Mouse (Mus musculus): ENCODE results near the gene Sfxn2. TPM values are rescaled to one million over a fixed set of nuclear protein-coding genes. Genes with fewer than 3 reads are reported as not detected.
A peak's percentile ranks its signal among the peaks of the same experiment; 100 is the strongest.

Gene Sfxn2
- polyA plus RNA-seq, 1 experiment from 2014 or later = 8.4 TPM

DNA sequence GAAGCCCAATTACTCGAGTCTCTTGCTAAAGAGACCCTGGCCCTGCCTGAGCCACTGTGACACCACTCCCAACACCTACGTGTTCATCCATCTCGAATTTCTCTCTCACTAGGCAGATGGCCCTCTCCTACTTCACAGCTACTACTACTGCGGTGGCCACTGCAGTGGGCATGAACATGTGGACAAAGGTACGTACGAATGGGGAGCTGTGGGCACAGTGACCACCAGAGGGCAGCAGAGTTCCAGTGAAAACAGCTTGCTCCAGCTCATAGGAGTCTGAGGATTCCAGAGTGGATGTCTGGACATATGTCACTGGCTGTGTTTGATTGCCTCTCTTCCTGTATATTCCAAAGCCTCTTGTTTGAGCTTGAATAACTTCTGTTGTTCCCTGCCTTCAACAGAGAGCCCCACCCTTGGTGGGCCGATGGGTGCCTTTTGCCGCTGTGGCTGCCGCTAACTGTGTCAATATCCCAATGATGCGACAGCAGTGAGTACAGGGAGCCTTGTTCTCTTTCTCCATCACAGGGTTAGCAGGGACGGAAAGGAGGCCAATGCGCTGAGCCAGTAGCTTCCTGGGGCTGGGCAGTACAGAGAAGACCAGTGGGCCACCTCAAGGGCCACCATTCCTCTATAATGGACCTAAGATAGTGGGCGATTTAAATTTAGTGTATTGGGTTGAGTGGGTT lies 14.8 kb downstream of the Sfxn2 start:
- Histone ChIP-seq H3K9ac (no peak overlapping the region), H3K36me3 (replicated peaks; ENCODE audit: control insufficient read depth, insufficient read depth) (peaks cover 37% of the 10 kb centered on the region), H3K27ac (no peak overlapping the region), H3K9me3 (ENCODE audit: control insufficient read depth, low read length) (no peaks in the 10 kb centered on the region), H3K4me3 (replicated peaks; ENCODE audit: low read length) (no peak overlapping the region), H3K4me1 (replicated peaks; ENCODE audit: control insufficient read depth, insufficient read depth, low read length) (no peaks in the 10 kb centered on the region), H3K4me2 (replicated peaks) (no peak overlapping the region), H3K27me3 (ENCODE audit: control insufficient read depth, insufficient read depth, low read length) (no peaks in the 10 kb centered on the region)
- 59% methylated on average over 13 of the region's 13 CpGs for WGBS
- peak; percentile 92 for DNase-seq (ENCODE audit: low spot score)
- ATAC-seq (ENCODE audit: low FRiP score) = peak; percentile 66; the same call in 1 of the 2 replicates

DNA sequence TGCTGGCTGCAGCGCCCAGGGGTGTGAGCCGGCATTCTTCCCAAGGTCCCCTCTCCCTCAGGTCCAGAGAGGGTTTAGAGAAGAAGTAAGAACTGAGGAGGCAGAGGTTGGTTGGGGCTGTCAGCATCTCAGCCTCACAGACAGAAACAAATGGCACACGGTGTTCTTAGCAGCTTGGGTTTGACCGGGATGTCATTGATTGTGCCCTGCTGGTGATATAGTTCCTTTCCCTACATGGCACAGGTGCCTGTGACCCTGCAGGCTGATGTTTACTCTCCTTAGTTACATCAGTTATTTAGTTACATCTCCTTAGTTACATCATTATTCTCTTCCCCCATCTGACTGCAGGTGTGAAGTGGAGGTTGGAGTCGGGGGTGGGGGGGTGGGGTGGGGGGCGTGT lies 18.4 kb downstream of the Sfxn2 start:
- H3K4me3 ChIP-seq (replicated peaks; ENCODE audit: low read length) = no peak overlapping the region
- no peaks in the 10 kb centered on the region for H3K4me1 ChIP-seq (replicated peaks; ENCODE audit: control insufficient read depth, insufficient read depth, low read length)
- peaks cover 53% of the 10 kb centered on the region for H3K36me3 ChIP-seq (replicated peaks; ENCODE audit: control insufficient read depth, insufficient read depth)
- no peaks in the 10 kb centered on the region for H3K27me3 ChIP-seq (ENCODE audit: control insufficient read depth, insufficient read depth, low read length)
- no peak for DNase-seq (ENCODE audit: low spot score)
- H3K9ac ChIP-seq = no peak overlapping the region
- H3K4me2 ChIP-seq (replicated peaks) = no peak overlapping the region
- WGBS = 89% methylated on average over 6 of the region's 6 CpGs
- no peaks in the 10 kb centered on the region for H3K9me3 ChIP-seq (ENCODE audit: control insufficient read depth, low read length)
- H3K27ac ChIP-seq = no peak overlapping the region
- no peak for ATAC-seq (ENCODE audit: low FRiP score)

- 94% methylated on average over 9 of the region's 9 CpGs for WGBS
- DNase-seq (ENCODE audit: low spot score) (no peak), ATAC-seq (ENCODE audit: low FRiP score) (no peak)
- Histone ChIP-seq H3K4me3 (replicated peaks; ENCODE audit: low read length) (no peak overlapping the region), H3K4me2 (replicated peaks) (no peak overlapping the region), H3K9ac (no peak overlapping the region), H3K27ac (no peak overlapping the region), H3K36me3 (replicated peaks; ENCODE audit: control insufficient read depth, insufficient read depth) (peaks cover 49% of the 10 kb centered on the region), H3K4me1 (replicated peaks; ENCODE audit: control insufficient read depth, insufficient read depth, low read length) (no peaks in the 10 kb centered on the region), H3K27me3 (ENCODE audit: control insufficient read depth, insufficient read depth, low read length) (no peaks in the 10 kb centered on the region), H3K9me3 (ENCODE audit: control insufficient read depth, low read length) (no peaks in the 10 kb centered on the region)
Observed at GRCm38 (mm10) chr19:46592751-46593439, 19.7 kb downstream of the Sfxn2 start.

GRCm38 (mm10) chr19:46598187-46598586 lies 25.0 kb downstream of the Sfxn2 start:
- Histone ChIP-seq H3K4me2 (replicated peaks) (peak overlapping the region; percentile 42), H3K4me1 (replicated peaks; ENCODE audit: control insufficient read depth, insufficient read depth, low read length) (peaks cover 10% of the 10 kb centered on the region), H3K9me3 (ENCODE audit: control insufficient read depth, low read length) (no peaks in the 10 kb centered on the region), H3K4me3 (replicated peaks; ENCODE audit: low read length) (peak overlapping the region; percentile 82), H3K36me3 (replicated peaks; ENCODE audit: control insufficient read depth, insufficient read depth) (peaks cover 20% of the 10 kb centered on the region), H3K27ac (no peak overlapping the region), H3K27me3 (ENCODE audit: control insufficient read depth, insufficient read depth, low read length) (no peaks in the 10 kb centered on the region), H3K9ac (no peak overlapping the region)
- ATAC-seq (ENCODE audit: low FRiP score) (no peak), DNase-seq (ENCODE audit: low spot score) (no peak)
- 84% methylated on average over 4 of the region's 4 CpGs for WGBS

DNA sequence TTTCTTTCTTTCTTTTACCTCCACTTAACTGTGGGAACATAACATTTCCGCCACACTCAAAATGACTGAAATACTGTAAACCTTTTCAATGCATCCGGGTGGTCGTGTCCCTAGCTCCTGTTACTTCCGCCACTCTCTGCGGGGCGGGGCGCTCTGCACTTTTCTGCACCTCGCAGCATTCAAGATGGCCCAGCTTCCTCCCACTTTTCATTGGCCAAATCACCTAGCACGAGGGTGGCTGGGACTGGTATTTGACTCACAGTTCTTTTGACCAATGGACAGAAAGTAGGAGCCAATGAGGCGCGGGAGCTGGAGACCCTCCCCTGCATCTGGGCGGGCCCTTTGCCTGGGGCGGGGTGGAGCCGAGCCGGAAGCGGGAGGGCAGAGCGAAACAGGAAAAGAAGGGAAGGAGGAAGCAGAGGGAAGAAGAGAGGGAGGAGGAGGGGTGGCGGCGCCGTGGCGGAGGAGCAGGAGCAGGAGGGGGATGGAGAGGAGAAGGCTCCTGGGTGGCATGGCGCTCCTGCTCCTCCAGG lies 25.6 kb downstream of the Sfxn2 start, which contains the start of gene Wbp1l:
Gene Wbp1l (plus strand): TSS at position 365 of the 533 bp plus-strand sequence.
- Histone ChIP-seq H3K9me3 (ENCODE audit: control insufficient read depth, low read length) (no peaks in the 10 kb centered on the region), H3K27me3 (ENCODE audit: control insufficient read depth, insufficient read depth, low read length) (no peaks in the 10 kb centered on the region), H3K36me3 (replicated peaks; ENCODE audit: control insufficient read depth, insufficient read depth) (peaks cover 21% of the 10 kb centered on the region), H3K4me2 (replicated peaks) (peak within 1 kb of the TSS; percentile 90), H3K27ac (peak within 1 kb of the TSS; percentile 75), H3K4me3 (replicated peaks; ENCODE audit: low read length) (peak within 1 kb of the TSS; percentile 82), H3K9ac (peak within 1 kb of the TSS; percentile 77), H3K4me1 (replicated peaks; ENCODE audit: control insufficient read depth, insufficient read depth, low read length) (peaks cover 10% of the 10 kb centered on the region)
- whole genome bisulfite sequencing = under 1% methylated on average over 22 of the region's 22 CpGs
- DNase-seq (ENCODE audit: low spot score) (peak; percentile 96), ATAC-seq (ENCODE audit: low FRiP score) (peak; percentile 99)

- H3K4me3 ChIP-seq (replicated peaks; ENCODE audit: low read length) = peak overlapping the region; percentile 82
- H3K9me3 ChIP-seq (ENCODE audit: control insufficient read depth, low read length) = no peaks in the 10 kb centered on the region
- peak overlapping the region; percentile 90 for H3K4me2 ChIP-seq (replicated peaks)
- peak overlapping the region; percentile 75; the same call in 1 of the 2 replicates for H3K27ac ChIP-seq
- WGBS = 22% methylated on average over 22 of the region's 22 CpGs
- H3K27me3 ChIP-seq (ENCODE audit: control insufficient read depth, insufficient read depth, low read length) = no peaks in the 10 kb centered on the region
- peaks cover 10% of the 10 kb centered on the region for H3K4me1 ChIP-seq (replicated peaks; ENCODE audit: control insufficient read depth, insufficient read depth, low read length)
- peaks cover 16% of the 10 kb centered on the region for H3K36me3 ChIP-seq (replicated peaks; ENCODE audit: control insufficient read depth, insufficient read depth)
- DNase-seq (ENCODE audit: low spot score) (no peak), ATAC-seq (ENCODE audit: low FRiP score) (no peak)
- H3K9ac ChIP-seq = peak overlapping the region; percentile 77
Observed at GRCm38 (mm10) chr19:46599375-46600256, 26.5 kb downstream of the Sfxn2 start.

DNA sequence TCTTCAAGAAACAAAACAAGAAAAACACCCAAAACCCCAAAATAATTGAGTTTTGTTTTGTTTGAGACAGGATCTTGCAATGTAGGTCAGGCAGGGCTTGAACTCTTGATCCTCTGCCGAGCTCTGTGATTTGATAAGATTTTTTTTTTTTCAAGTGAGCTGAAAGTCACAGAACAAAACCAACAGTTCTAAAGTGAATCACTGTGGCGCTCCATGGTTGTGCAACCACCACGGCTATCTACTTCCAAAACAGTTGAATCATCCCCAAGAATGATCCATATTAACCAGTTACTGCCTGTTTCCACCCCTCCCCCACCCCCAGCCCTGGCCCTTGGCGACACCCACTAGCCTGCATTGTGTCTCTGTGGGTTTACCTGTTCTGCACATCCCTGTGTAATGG lies 27.2 kb downstream of the Sfxn2 start:
- Histone ChIP-seq H3K4me2 (replicated peaks) (peak overlapping the region; percentile 90), H3K27me3 (ENCODE audit: control insufficient read depth, insufficient read depth, low read length) (no peaks in the 10 kb centered on the region), H3K27ac (no peak overlapping the region), H3K4me3 (replicated peaks; ENCODE audit: low read length) (peak overlapping the region; percentile 82), H3K36me3 (replicated peaks; ENCODE audit: control insufficient read depth, insufficient read depth) (peaks cover 9% of the 10 kb centered on the region; the same call in 1 of the 2 replicates), H3K9me3 (ENCODE audit: control insufficient read depth, low read length) (no peaks in the 10 kb centered on the region), H3K4me1 (replicated peaks; ENCODE audit: control insufficient read depth, insufficient read depth, low read length) (peaks cover 10% of the 10 kb centered on the region), H3K9ac (0 out of 2 replicates have a peak overlapping the region, but pooled peaks have one; percentile 77)
- ATAC-seq (ENCODE audit: low FRiP score) (no peak), DNase-seq (ENCODE audit: low spot score) (no peak)
- 89% methylated on average over 4 of the region's 4 CpGs for WGBS

DNA sequence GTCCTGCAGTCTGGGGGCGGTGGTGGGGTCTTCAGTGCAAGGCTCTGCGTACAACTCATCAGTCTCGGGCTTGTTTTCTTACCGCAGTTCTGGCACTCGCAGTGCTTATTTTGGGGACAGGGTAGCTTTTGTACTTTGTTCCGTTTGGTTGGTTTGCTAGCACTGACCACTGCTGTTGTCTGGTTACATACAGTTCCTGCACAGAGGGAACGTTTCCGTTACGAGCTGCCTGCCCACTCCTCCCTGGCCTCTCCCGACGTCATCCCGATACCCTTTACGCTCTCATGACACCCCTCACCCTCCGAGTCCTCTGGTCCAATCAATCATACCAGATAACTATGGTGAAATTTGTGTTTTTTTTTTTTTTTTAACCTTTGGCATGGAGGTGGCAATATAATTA lies 28.3 kb downstream of the Sfxn2 start:
- no peak overlapping the region for H3K27ac ChIP-seq
- H3K27me3 ChIP-seq (ENCODE audit: control insufficient read depth, insufficient read depth, low read length) = no peaks in the 10 kb centered on the region
- H3K4me3 ChIP-seq (replicated peaks; ENCODE audit: low read length) = no peak overlapping the region
- no peak overlapping the region for H3K4me2 ChIP-seq (replicated peaks)
- DNase-seq (ENCODE audit: low spot score) (no peak), ATAC-seq (ENCODE audit: low FRiP score) (no peak)
- WGBS = 91% methylated on average over 14 of the region's 14 CpGs
- H3K9me3 ChIP-seq (ENCODE audit: control insufficient read depth, low read length) = no peaks in the 10 kb centered on the region
- peaks cover 7% of the 10 kb centered on the region for H3K36me3 ChIP-seq (replicated peaks; ENCODE audit: control insufficient read depth, insufficient read depth)
- H3K9ac ChIP-seq = no peak overlapping the region
- peaks cover 10% of the 10 kb centered on the region for H3K4me1 ChIP-seq (replicated peaks; ENCODE audit: control insufficient read depth, insufficient read depth, low read length)

Measured in hindbrain, embryonic 14.5 days (tissue).